Mouse (Mus musculus): ENCODE results near the gene Ppig.

DNA sequence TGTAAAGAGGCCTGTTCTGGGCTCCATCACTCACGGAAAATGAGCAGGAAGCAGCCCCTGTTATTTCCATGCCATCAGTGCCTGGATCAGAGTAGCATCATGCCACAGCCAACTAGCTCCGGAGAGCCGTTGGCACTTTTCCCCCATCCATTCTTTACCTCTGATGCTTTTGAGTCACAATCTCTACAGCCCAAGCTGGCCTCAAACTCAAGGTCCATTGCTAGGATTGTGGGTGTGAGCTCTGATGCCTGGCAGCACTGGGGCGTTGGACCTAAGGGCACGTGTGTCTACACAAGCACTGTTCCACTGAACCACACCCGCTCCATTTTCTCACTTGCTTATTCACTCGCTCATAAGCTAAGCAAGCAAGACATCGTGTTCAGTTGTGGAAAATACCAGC is 21.9 kb upstream of the Ppig start:
- TF ChIP-seq CTCF (IDR thresholded peaks at IDR 0.05; ENCODE audit: extremely low read depth, insufficient read length, insufficient replicate concordance, low read depth, low read length) (no peak), POLR2A (IDR thresholded peaks at IDR 0.05; ENCODE audit: low read depth, low read length) (no peak)

Data from small intestine, adult 2 months (tissue).